Comparison of ENCODE assay signal across 8 mouse cellular contexts in genomic region chr7:73606677-73607449, GRCm38 (mm10).
DNase-seq lines count a peak whose midpoint lies in the region; ATAC-seq and TF ChIP-seq lines count a peak whose summit lies in the region.

No protein-coding gene starts in this region.

- DNase-seq in 416B (ENCODE audit: low read depth) = peak; percentile 96
- peak; percentile 95 to 96 for DNase-seq in adrenal gland, postnatal 36 days
- peak; percentile 95 to 96 for DNase-seq in heart, adult 18-20 months
- DNase-seq in kidney, adult 2 months = peak; percentile 97
- DNase-seq in limb, embryonic 14.5 days (ENCODE audit: low spot score) = peak; percentile 97
- DNase-seq in spleen, adult 2 months (ENCODE audit: low read depth in 1 of 2, low spot score in 2 of 2) = peak; percentile 91 to 93

- TF ChIP-seq CTCF in kidney, adult 2 months (conservative IDR thresholded peaks at IDR 0.05; ENCODE audit: insufficient read depth, insufficient read length, low read depth, low read length) = no peak
- no peak for TF ChIP-seq CTCF in spleen, adult 2 months (IDR thresholded peaks at IDR 0.05; ENCODE audit: extremely low read depth, insufficient read depth, insufficient read length, insufficient replicate concordance)

- 3% methylated on average over 30 of the region's 30 CpGs for WGBS in embryonic facial prominence, embryonic 12.5 days
- WGBS in kidney, adult 2 months = 3% methylated on average over 30 of the region's 30 CpGs
- 2% methylated on average over 30 of the region's 30 CpGs for WGBS in limb, embryonic 14.5 days
- 2% methylated on average over 30 of the region's 30 CpGs for WGBS in midbrain, embryonic 16.5 days
- 4% methylated on average over 30 of the region's 30 CpGs for WGBS in spleen, adult 2 months

- H3K9me3 ChIP-seq in embryonic facial prominence, embryonic 12.5 days = no peaks in the 10 kb centered on the region
- H3K9me3 ChIP-seq in limb, embryonic 14.5 days (ENCODE audit: control insufficient read depth, low read length) = no peaks in the 10 kb centered on the region
- H3K9me3 ChIP-seq in midbrain, embryonic 16.5 days (replicated peaks; ENCODE audit: control insufficient read depth, low read length, poor library complexity, severe bottlenecking) = no peaks in the 10 kb centered on the region; the same call in 1 of the 2 replicates

- no peak for TF ChIP-seq POLR2A in kidney, adult 2 months (IDR thresholded peaks at IDR 0.05; ENCODE audit: low read depth, low read length)
- TF ChIP-seq POLR2A in limb, embryonic 14.5 days (IDR thresholded peaks at IDR 0.05; ENCODE audit: borderline replicate concordance, extremely low read depth, insufficient read depth, insufficient read length) = no peak
- no peak; the same call in 1 of the 2 replicates for TF ChIP-seq POLR2A in spleen, adult 2 months (IDR thresholded peaks at IDR 0.05; ENCODE audit: low read depth, low read length)

- peak overlapping the region; percentile 50 for H3K4me2 ChIP-seq in embryonic facial prominence, embryonic 12.5 days (replicated peaks)
- H3K4me2 ChIP-seq in limb, embryonic 14.5 days (replicated peaks; ENCODE audit: low read depth, low read length, severe bottlenecking) = peak overlapping the region; percentile 69
- H3K4me2 ChIP-seq in midbrain, embryonic 16.5 days (ENCODE audit: low read length) = peak overlapping the region; percentile 65

- peak overlapping the region; percentile 24 for H3K4me3 ChIP-seq in embryonic facial prominence, embryonic 12.5 days
- peak overlapping the region; percentile 27 for H3K4me3 ChIP-seq in kidney, adult 2 months (ENCODE audit: insufficient read depth, low read depth, low read length)
- peak overlapping the region; percentile 31 for H3K4me3 ChIP-seq in limb, embryonic 14.5 days (replicated peaks; ENCODE audit: low read length)
- H3K4me3 ChIP-seq in midbrain, embryonic 16.5 days (ENCODE audit: low read depth, low read length) = peak overlapping the region; percentile 39
- H3K4me3 ChIP-seq in spleen, adult 2 months (ENCODE audit: extremely low read depth, insufficient read depth, insufficient read length) = peak overlapping the region; percentile 36

- H3K9ac ChIP-seq in embryonic facial prominence, embryonic 12.5 days = peak overlapping the region; percentile 40
- H3K9ac ChIP-seq in limb, embryonic 14.5 days (ENCODE audit: low read depth, low read length, severe bottlenecking) = peak overlapping the region; percentile 63
- H3K9ac ChIP-seq in midbrain, embryonic 16.5 days (ENCODE audit: low read depth, low read length) = peak overlapping the region; percentile 66

- peak; percentile 91 for ATAC-seq in embryonic facial prominence, embryonic 12.5 days (ENCODE audit: insufficient number of reproducible peaks, insufficient read depth, low FRiP score, low TSS enrichment)
- peak; percentile 93 for ATAC-seq in limb, embryonic 14.5 days (ENCODE audit: low FRiP score, low read depth)
- peak; percentile 94 for ATAC-seq in midbrain, embryonic 16.5 days

- H3K36me3 ChIP-seq in embryonic facial prominence, embryonic 12.5 days = no peaks in the 10 kb centered on the region
- H3K36me3 ChIP-seq in kidney, adult 2 months (ENCODE audit: control insufficient read depth, insufficient read depth, low read length) = no peaks in the 10 kb centered on the region
- no peaks in the 10 kb centered on the region for H3K36me3 ChIP-seq in limb, embryonic 14.5 days (ENCODE audit: control insufficient read depth, insufficient read depth, low read length)
- H3K36me3 ChIP-seq in midbrain, embryonic 16.5 days (ENCODE audit: control insufficient read depth, insufficient read depth, low read length) = no peaks in the 10 kb centered on the region
- H3K36me3 ChIP-seq in spleen, adult 2 months (ENCODE audit: control insufficient read depth, insufficient read depth, low read length) = no peaks in the 10 kb centered on the region

- no peaks in the 10 kb centered on the region; the same call in 1 of the 2 replicates for H3K4me1 ChIP-seq in embryonic facial prominence, embryonic 12.5 days
- H3K4me1 ChIP-seq in kidney, adult 2 months (ENCODE audit: control insufficient read depth, insufficient read depth, low read length) = peaks cover 8% of the 10 kb centered on the region; the same call in 1 of the 2 replicates
- H3K4me1 ChIP-seq in limb, embryonic 14.5 days (ENCODE audit: control insufficient read depth, insufficient read depth, low read length) = peaks cover 18% of the 10 kb centered on the region
- H3K4me1 ChIP-seq in midbrain, embryonic 16.5 days (ENCODE audit: control insufficient read depth, insufficient read depth, low read length) = peaks cover 12% of the 10 kb centered on the region
- peaks cover 13% of the 10 kb centered on the region; the same call in 1 of the 2 replicates for H3K4me1 ChIP-seq in spleen, adult 2 months (ENCODE audit: control insufficient read depth, insufficient read depth, insufficient read length)

- H3K27ac ChIP-seq in embryonic facial prominence, embryonic 12.5 days = peak overlapping the region; percentile 94
- H3K27ac ChIP-seq in kidney, adult 2 months (ENCODE audit: insufficient read depth, low read depth, low read length) = peak overlapping the region; percentile 100
- H3K27ac ChIP-seq in limb, embryonic 14.5 days (replicated peaks; ENCODE audit: low read depth, low read length) = peak overlapping the region; percentile 94
- peak overlapping the region; percentile 94 for H3K27ac ChIP-seq in midbrain, embryonic 16.5 days (ENCODE audit: low read length)
- peak overlapping the region; percentile 79 for H3K27ac ChIP-seq in spleen, adult 2 months (ENCODE audit: insufficient read depth, low read length)

- H3K27me3 ChIP-seq in embryonic facial prominence, embryonic 12.5 days = no peaks in the 10 kb centered on the region
- H3K27me3 ChIP-seq in kidney, adult 2 months (replicated peaks; ENCODE audit: control insufficient read depth, insufficient read depth, low read length) = no peaks in the 10 kb centered on the region
- no peaks in the 10 kb centered on the region for H3K27me3 ChIP-seq in limb, embryonic 14.5 days (ENCODE audit: control insufficient read depth, insufficient read depth, low read length)
- H3K27me3 ChIP-seq in midbrain, embryonic 16.5 days (ENCODE audit: control insufficient read depth, insufficient read depth, low read depth, low read length) = no peaks in the 10 kb centered on the region
- H3K27me3 ChIP-seq in spleen, adult 2 months (ENCODE audit: control insufficient read depth, insufficient read depth, low read length) = no peaks in the 10 kb centered on the region

Comparison
In these comparisons a context has a peak if more than half of its experiments do, and no peak if none do; other contexts are left out.
1. Peak in every context shown above with its lines: DNase-seq, ATAC-seq, H3K4me3 ChIP-seq and H3K27ac ChIP-seq.